Comparison of ENCODE assay signal across 8 mouse cellular contexts in the genomic region with DNA sequence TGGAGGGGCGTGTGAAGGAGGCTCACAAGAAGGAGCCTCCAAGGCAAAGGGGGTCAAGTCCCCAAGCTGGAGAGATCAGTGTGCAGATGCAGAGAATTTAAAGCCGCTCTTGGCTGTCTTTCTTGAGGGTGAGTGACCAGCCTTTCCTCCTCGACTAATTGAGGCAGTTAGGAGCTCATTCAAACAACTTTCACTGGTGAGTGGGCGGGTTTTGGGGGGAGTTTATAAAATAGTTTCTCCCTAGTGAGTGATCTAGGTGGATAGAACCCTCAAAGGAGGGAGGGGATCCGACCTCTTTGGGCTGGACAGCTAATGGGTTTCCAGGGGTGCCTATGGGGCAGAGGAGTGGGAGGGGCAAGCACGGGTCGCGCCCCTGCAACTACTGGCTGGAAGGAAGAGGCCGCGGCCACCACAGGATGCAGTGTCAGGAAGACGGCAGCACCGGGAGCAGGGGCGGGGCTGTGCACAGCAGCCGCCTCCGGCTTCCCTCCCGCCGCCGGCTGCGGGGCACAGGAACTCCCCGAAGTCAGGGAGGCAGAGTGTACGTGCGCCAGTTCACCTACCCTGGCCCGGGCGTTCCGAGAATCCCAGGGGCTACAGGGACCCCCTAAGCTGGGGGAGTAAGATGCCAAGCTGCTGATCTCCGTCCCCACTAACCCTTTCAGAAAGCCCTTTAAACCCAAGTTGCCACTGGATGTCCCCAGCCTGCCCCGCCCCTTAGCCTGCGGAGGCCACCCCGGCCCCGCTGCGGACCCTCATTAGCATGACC.
DNase-seq lines count a peak whose midpoint lies in the region; ATAC-seq lines count a peak whose summit lies in the region.

No protein-coding gene starts in this region.

- H3K36me3 ChIP-seq in intestine, embryonic 14.5 days (ENCODE audit: control insufficient read depth, insufficient read depth, low read length), result no peaks in the 10 kb centered on the region
- H3K36me3 ChIP-seq in liver, embryonic 15.5 days (replicated peaks), result no peaks in the 10 kb centered on the region

- peak; percentile 38 for DNase-seq in ovary, adult 18-20 months (ENCODE audit: low spot score)
- no peak for DNase-seq in ovary, postnatal 10 days (ENCODE audit: low spot score)
- peak; percentile 64 for DNase-seq in intestine, embryonic 14.5 days (ENCODE audit: low spot score)
- DNase-seq in naive thymus-derived CD4-positive, alpha-beta T cell, adult 2 months (ENCODE audit: low read depth), result peak; percentile 70
- peak; percentile 89 for DNase-seq in thymus, postnatal 14 days

- ATAC-seq in granulocyte monocyte progenitor cell, adult 5-6 weeks (replicated peaks; ENCODE audit: poor library complexity, severe bottlenecking), result peak; percentile 77
- ATAC-seq in intestine, embryonic 14.5 days (replicated peaks; ENCODE audit: low FRiP score, low TSS enrichment, low read depth), result peak; percentile 45
- peak; percentile 51 for ATAC-seq in liver, embryonic 15.5 days (ENCODE audit: insufficient read depth)

- H3K4me3 ChIP-seq in brown adipose tissue, adult 24 weeks (ENCODE audit: insufficient read depth, low read depth, low read length), result peak overlapping the region; percentile 63
- H3K4me3 ChIP-seq in intestine, embryonic 14.5 days (ENCODE audit: low read depth, low read length), result peak overlapping the region; percentile 65
- peak overlapping the region; percentile 59 for H3K4me3 ChIP-seq in liver, embryonic 15.5 days (replicated peaks)

- H3K27ac ChIP-seq in brown adipose tissue, adult 24 weeks (replicated peaks; ENCODE audit: low read depth, low read length), result peak overlapping the region; percentile 59
- peak overlapping the region; percentile 93 for H3K27ac ChIP-seq in intestine, embryonic 14.5 days (ENCODE audit: low read depth)
- H3K27ac ChIP-seq in liver, embryonic 15.5 days (replicated peaks), result peak overlapping the region; percentile 62

- H3K27me3 ChIP-seq in intestine, embryonic 14.5 days (replicated peaks; ENCODE audit: control insufficient read depth, insufficient read depth, low read length), result no peaks in the 10 kb centered on the region
- H3K27me3 ChIP-seq in liver, embryonic 15.5 days, result peaks cover 51% of the 10 kb centered on the region

- 2% methylated on average over 29 of the region's 31 CpGs for WGBS in intestine, embryonic 14.5 days
- WGBS in liver, embryonic 15.5 days (ENCODE audit: insufficient replicate concordance), result 2% methylated on average over 31 of the region's 31 CpGs

- no peaks in the 10 kb centered on the region for H3K9me3 ChIP-seq in intestine, embryonic 14.5 days (ENCODE audit: control insufficient read depth, low read length)
- no peaks in the 10 kb centered on the region for H3K9me3 ChIP-seq in liver, embryonic 15.5 days (replicated peaks)

- peak overlapping the region; percentile 98 for H3K4me2 ChIP-seq in intestine, embryonic 14.5 days (ENCODE audit: low read length)
- H3K4me2 ChIP-seq in liver, embryonic 15.5 days, result peak overlapping the region; percentile 81

- peak overlapping the region; percentile 82 for H3K9ac ChIP-seq in intestine, embryonic 14.5 days (ENCODE audit: low read length)
- peak overlapping the region; percentile 50; the same call in 1 of the 2 replicates for H3K9ac ChIP-seq in liver, embryonic 15.5 days

- peaks cover 49% of the 10 kb centered on the region for H3K4me1 ChIP-seq in brown adipose tissue, adult 24 weeks (ENCODE audit: control insufficient read depth, insufficient read depth, insufficient read length, low read length)
- peaks cover 62% of the 10 kb centered on the region for H3K4me1 ChIP-seq in intestine, embryonic 14.5 days (replicated peaks; ENCODE audit: control insufficient read depth, insufficient read depth, low read length)
- H3K4me1 ChIP-seq in liver, embryonic 15.5 days (replicated peaks), result peaks cover 45% of the 10 kb centered on the region
